Mouse (Mus musculus) cerebellum, adult 8-10 months (tissue): ENCODE data around the gene Cep89.

ENCODE experiments used
- DNase-seq: peaks from one replicate; pipeline ENCODE4 v3.0.0; 2022

Cep89 gene

GRCm38 (mm10) chr7:35396542-35397168, at the start of gene Cep89, which contains the start of gene Faap24:
Gene Cep89, plus strand, starts transcription at chr7:35397035.
Gene Faap24, minus strand, starts transcription at chr7:35396836.
- DNase-seq = peak; percentile 96

- DNase-seq = no peak
Measured at GRCm38 (mm10) chr7:35347918-35348700, 48.7 kb upstream of the Cep89 start.

- no peak for DNase-seq
Measured at GRCm38 (mm10) chr7:35349022-35349421, 47.8 kb upstream of the Cep89 start.

GRCm38 (mm10) chr7:35349886-35350684, 46.8 kb upstream of the Cep89 start:
- DNase-seq = no peak

- DNase-seq = no peak
Measured at GRCm38 (mm10) chr7:35351155-35351554, 45.7 kb upstream of the Cep89 start.

GRCm38 (mm10) chr7:35353306-35353705, 43.5 kb upstream of the Cep89 start:
- DNase-seq = no peak

- DNase-seq = no peak
Measured at GRCm38 (mm10) chr7:35355303-35355872, 41.4 kb upstream of the Cep89 start.

- no peak for DNase-seq
Measured at GRCm38 (mm10) chr7:35357621-35358020, 39.2 kb upstream of the Cep89 start.

GRCm38 (mm10) chr7:35362253-35362652, 34.6 kb upstream of the Cep89 start:
- DNase-seq = no peak

- DNase-seq = no peak
Measured at GRCm38 (mm10) chr7:35362868-35363267, 34.0 kb upstream of the Cep89 start.

GRCm38 (mm10) chr7:35365161-35365910, 31.5 kb upstream of the Cep89 start:
- DNase-seq = no peak

GRCm38 (mm10) chr7:35371096-35371495, 25.7 kb upstream of the Cep89 start:
- no peak for DNase-seq

GRCm38 (mm10) chr7:35372483-35373017, 24.3 kb upstream of the Cep89 start:
- DNase-seq = no peak

GRCm38 (mm10) chr7:35373146-35373989, 23.5 kb upstream of the Cep89 start:
- no peak for DNase-seq

GRCm38 (mm10) chr7:35374265-35374664, 22.6 kb upstream of the Cep89 start:
- DNase-seq = no peak

- DNase-seq = peak; percentile 48
Measured at GRCm38 (mm10) chr7:35376623-35377022, 20.2 kb upstream of the Cep89 start.

- DNase-seq = no peak
Measured at GRCm38 (mm10) chr7:35379492-35380119, 17.2 kb upstream of the Cep89 start.

- DNase-seq = no peak
Measured at GRCm38 (mm10) chr7:35380351-35380750, 16.5 kb upstream of the Cep89 start.

GRCm38 (mm10) chr7:35381861-35382260, 15.0 kb upstream of the Cep89 start:
- DNase-seq = no peak

- DNase-seq = no peak
Measured at GRCm38 (mm10) chr7:35382706-35383353, 14.0 kb upstream of the Cep89 start.
